Mouse (Mus musculus) A20 (cell line): ENCODE measurements around the gene Utp11.

Experiments used
- DNase-seq: peaks from one replicate; pipeline ENCODE4 v3.0.0-alpha.2; 2011; ENCODE audit warnings: low read depth, low spot score

Gene Utp11

DNA sequence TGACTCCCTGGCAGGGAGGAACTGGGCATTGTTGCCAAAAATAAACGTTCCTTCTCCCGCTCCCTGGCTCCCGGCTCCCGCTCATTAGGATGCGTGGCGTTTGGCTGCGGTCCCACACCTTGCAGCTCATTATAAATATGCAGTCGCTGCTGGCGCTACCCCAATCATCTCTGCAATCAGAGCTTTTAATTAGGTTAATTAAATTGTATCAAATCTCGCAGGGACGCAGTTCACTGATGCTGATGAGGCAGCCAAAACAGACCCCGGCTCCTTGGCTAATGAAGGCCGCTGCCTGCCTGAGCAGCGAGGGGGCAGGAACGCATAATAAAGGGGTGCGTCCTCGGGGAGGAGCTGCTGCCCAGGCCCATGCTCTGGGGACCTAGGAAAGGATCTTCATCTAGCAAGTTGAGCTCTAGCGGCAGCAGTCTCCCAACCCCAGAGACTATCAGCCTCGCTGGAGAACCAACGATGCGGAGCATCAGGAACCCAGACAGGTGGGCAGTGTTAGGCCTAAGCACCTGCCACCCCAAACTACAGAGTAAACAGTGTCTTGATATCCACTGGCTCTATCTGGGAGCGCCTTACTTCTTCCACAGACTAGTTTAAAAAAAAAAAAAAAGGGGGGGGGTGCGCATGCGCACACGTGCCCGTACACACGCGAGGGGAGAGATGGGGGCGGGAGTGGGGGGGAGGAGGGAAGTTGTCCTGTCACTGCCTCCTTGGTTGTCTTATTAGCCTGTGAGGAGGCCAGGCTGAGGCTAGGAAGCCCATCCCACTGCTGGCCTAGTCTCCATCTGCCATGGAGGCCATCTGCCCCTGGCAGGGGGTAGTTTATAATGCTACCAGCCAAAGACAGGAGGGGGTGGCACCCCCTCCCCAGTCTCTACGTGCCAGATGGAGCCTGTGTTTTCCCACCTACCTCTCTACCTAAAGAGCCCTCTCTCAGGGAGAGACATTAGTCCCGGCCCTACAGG is 20.8 kb downstream of the Utp11 start:
- no peak for DNase-seq

DNA sequence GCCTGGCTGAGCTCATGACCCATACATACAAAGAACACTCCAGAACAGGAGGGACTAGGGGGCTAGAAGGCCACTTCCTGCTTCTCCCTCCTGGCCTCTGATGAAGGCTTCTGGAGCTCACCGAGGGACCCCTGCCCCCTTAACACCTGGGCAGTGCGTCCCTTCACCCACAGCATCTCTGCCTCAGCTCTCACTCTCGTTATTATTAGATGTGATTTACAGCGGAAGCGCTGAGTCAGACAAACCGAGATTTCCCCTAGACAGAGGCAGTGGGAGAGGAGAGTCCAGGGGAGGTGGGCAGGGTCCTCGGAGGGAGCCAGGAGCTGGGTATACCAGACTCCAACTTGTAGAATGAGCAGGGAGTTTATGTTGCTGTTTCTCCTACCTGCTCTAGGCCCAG is 21.8 kb downstream of the Utp11 start:
- DNase-seq: peak; percentile 49

DNA sequence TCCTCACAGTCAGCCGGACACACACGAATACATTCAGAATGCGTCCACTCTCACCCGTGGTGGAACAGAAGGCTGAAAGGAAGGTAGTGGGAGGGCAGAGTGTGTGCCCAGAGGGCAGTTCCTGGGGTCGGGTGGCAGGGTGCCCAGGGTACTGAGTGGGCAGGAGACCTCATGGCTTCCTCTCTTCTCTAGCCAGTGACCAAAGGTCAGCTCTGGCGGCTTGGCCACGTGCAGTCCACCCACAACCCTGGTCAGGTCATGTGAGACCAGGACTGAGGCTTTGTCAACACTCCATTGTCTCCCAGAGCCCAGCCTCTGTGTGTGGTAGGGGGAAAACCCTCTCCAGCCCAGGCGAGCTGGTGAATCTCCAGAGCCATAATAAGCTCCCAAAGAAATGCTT is 23.2 kb downstream of the Utp11 start:
- no peak for DNase-seq

DNA sequence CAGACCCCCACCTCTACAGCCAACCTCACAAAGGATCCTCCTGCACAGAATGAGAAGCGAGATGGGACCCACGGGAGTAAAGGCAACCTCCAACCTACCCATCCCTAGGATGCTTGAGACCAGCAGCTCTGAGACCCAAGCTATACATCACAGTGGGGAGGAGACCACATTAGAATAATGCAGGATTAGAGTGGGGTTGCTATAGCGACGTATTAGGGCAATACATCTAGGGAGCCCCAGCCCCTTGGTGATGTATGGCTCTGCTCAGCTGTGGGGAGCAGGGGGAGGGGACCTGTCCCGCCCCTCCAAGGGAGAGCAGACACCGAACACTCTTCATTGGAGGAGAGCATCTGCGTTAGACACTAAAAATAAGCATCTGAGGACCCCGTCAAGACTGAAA is 25.3 kb downstream of the Utp11 start:
- no peak for DNase-seq

DNA sequence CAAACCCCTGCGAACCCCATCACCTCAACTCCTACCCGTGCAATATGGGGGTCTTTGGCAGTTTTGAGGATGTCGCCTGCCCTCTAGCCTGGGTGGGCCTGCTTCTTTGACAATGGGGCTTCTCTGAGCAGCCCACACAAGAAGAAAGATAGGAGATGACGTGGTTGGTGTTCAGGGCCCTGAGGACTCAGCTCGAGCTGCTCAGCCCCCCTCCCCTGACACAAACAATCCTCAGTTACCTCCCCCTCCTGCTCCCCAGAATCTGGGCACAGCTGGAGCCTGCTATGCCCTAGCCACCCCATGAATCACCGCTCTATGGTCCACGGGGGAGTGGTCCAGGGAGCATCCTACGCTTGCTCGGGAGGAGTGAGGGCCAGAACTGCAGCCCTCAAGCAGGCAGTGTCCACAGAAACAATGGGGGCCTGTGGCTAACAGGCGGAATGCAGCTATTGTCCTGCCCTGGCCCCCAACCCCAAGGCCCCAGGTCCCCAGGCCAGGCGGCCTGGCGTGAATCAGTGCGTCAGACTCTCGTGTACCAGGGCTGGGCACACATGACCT is 25.8 kb downstream of the Utp11 start:
- no peak for DNase-seq

DNA sequence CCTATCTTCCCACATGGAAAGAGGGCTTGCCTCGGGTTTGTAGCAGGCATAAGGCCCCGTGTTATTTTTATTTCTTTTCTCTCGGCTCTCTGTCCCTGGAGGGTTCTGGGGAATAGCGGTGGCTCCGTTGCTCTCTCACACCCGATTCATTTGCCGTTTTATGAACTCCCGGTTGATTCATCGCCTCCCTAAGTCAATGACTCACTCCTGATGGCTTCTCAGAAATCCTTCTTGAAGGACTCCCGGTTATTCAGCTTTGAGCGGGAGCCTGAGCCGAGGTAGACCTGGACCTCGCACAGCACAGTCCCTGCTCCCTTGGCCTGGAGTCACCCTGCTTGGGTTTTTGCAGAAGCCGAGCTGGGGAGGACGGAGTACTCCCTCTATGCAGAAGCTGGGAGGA is 28.8 kb downstream of the Utp11 start:
- DNase-seq: no peak

DNA sequence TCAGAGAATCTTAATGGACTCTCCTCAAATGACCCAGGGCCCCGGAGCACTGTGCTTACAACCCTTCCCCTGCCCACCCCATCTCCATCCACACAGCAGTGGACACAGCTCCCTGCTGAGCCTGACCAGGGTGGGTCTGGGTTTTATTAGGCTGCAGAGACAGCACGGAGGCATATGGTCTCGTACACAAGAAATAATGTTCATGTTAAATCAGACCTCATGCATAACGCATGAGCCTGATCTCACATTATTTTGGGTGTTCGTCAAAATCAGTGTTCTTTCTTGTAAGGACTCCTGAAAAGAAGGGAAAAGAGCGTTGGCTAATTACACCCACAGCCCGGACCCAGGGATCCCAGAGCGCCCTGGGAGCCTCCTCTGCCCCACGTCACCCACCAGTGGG is 29.2 kb downstream of the Utp11 start:
- DNase-seq: no peak

DNA sequence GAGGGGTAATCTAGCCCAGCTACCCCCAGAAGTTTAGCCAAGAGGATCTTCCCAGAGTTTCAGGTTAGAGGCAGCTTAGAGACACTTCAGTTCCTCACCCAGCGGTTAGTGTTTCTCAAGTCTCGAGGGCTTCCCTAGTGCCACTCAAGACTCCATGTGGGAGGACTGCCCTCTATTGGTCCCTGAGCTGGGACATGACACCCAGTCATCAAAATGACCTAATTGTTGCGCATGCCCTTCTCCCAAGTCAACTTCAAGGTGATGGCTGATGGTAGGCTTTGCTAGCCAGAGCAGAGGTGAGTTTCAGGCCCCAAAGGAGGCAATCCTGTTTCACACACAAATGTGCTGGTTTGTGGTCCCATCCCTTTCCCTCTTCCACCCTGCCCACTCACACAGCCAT is 30.4 kb downstream of the Utp11 start:
- no peak for DNase-seq

DNA sequence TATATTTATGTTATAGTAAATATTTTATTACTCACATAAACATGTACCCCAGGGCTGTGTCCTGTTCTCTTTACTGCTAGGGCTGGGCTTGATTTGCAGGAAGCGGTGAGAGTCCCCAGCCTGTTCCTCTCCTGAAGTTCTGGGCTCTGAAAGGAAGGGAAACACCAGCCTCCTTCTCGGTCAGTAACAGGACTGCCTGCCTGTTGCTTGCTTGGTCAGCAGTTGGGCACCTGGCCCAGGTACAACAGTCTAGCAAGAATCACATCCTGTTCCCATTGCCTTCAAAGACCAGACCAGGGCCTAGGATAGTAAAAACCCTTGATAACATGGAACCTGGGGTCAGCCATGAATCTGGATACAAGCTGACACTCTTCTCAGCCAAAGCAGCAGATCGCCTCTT is 32.8 kb downstream of the Utp11 start:
- no peak for DNase-seq

DNA sequence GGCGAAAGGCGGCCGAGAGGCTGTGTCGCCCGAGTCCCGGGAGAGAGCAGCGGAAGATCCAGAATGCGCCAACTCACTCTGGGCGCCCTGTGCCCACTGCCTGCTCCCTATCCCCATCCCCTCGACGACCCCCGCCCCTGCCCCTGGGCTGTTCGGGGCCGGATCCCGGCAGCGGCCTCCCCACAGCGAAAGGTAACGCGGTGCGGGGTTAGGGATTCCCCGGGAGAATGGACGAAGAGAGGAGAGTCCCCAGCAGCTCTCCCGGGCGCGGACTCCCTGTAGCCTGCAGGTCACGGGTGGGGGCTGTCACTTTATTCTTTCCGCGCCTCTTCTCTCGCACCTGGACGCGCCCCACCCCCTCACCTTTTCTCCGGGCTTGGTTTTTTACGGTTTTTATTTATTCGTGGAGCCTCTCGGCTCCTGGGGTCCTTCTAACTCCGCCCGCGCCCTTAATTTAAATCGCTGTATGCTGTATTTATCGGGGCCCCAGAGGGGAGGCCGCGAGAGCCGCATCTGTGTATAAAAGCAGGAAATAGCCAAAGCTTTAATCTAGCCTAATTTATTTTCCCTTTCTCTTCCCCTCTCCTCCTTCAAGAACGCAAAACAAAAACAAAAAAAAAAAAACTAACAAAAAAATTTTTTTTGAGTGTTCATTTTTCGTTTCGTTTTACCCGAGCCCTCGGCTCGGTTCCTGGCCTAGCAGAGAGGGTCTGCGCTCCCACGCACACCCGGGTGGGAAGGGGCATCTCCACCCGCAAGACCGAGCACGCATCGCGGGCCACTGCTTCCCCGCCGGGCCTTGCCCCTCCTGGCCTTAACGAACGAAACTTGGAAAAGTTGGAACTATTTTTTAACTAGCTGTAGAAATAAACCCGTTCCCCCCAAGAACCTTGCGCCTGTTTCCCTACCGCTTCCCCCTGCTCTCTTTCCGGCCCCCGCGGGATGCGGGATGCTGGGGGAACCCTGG is 33.9 kb downstream of the Utp11 start:
- no peak for DNase-seq

DNA sequence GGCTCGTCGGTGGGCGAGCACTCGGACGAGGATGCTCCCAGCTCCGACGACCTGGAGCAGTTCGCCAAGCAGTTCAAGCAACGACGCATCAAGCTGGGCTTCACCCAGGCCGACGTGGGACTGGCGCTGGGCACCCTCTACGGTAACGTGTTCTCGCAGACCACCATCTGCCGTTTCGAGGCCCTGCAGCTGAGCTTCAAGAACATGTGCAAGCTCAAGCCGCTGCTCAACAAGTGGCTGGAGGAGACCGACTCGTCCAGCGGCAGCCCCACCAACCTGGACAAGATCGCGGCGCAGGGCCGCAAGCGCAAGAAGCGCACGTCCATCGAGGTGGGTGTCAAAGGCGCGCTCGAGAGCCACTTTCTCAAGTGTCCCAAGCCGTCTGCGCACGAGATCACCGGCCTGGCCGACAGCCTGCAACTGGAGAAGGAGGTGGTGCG is 35.0 kb downstream of the Utp11 start:
- DNase-seq: no peak

DNA sequence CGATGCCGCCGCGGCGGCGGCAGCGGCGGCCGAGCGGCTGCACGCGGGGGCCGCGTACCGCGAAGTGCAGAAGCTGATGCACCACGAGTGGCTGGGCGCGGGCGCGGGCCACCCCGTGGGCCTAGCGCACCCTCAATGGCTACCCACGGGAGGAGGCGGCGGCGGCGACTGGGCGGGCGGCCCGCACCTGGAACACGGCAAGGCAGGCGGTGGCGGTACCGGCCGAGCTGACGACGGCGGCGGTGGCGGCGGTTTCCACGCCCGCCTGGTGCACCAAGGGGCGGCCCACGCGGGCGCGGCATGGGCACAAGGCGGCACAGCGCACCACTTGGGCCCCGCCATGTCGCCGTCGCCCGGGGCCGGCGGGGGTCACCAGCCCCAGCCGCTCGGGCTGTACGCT is 35.6 kb downstream of the Utp11 start:
- no peak for DNase-seq

DNA sequence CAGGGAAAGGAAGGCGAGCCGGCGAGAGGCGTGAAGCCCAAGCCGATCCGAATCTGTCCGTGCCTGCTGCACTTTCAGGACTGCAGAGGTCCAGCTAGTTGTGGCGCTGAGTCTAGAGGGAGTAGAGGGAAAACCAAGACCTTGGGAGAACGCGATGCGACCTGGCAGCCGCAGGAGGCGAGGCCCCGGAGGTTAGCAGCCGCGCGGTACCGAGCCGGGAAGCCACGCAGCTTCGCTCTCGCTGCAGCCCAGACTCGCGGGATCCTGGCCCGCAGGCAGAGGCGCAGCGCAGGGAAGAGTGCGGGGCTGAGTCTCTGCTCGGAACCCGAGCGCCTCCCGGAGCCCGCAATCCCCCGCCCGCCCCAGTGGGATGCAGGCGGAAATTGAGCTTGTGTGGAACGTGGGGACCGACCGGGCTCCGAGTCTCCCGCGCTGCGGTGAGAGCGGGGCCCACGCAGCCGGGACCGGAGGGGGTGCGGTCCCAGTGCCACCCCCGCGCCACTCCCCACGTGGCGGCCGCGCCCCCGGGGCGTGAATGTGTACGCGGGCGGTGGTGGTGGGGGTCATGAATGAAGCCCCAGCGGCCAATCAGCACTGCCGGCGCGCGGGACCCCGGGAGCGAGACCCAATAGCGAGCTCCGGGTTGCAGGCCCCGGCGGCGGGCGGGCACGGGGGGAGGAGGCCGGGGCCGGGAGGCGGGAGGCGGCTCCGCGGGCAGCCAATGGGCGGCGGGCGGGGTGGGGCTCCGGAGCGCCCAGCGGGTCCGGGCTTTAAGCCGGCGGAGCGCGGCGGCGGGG is 36.3 kb downstream of the Utp11 start:
- no peak for DNase-seq

DNA sequence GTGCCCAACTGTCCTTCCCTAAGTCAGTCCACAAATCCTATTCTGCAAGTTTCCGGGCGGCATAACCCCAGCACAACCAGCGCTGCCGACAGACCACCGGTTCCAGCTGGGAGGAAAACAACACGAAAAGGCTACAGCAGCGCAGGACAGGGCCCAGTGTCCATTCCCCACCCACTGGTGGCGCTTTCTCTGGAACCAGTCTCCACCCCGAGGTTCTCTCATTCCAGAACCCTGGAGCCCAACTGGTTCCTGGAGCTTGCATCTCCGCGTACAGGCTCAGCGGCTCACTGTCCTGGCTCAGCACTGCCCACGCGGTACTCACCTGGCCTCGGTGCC is 36.9 kb downstream of the Utp11 start, which contains the start of gene Pou3f1:
TSS of gene Pou3f1 (plus strand) at position 290 of the 336 bp plus-strand sequence.
- DNase-seq: no peak

DNA sequence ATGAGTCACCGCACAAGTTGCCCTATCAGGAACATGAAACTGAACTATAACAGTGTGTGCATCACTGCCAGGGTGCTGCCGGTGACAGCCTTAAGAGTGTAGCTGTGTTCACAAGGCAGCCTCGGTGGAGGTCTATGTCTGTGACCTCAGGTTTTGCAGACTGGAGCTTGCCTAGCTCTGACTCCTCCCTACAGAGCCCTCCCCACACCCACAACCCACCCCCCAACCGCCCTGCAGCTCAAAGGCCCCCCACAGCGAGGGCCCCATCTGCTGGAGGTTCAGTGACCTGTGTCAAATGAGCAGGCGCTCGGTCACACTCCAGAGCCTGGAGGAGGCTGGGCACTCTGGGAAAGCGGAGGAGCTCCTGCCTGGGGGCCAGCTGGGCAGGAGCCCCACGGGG is 40.5 kb downstream of the Utp11 start:
- DNase-seq: peak; percentile 64

DNA sequence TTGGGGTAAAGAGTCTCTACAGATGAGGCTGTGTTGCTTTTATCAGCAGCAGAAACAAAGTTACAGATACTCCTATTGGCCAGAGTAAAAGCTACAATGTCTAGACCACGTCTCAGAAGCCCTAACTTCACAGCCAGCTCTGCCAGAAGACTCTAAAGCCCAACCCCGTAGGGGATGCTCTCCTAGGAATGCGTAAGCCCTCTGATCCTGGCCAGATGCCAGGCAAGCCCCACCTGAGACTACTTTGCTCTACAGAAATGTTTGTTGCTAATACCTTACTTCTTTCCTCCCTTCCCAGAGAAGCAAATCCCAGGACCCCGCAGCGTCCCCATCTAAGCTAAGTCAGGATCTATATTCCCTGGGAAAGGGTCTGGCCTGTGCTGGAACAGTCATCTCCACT is 45.5 kb downstream of the Utp11 start:
- DNase-seq: no peak

DNA sequence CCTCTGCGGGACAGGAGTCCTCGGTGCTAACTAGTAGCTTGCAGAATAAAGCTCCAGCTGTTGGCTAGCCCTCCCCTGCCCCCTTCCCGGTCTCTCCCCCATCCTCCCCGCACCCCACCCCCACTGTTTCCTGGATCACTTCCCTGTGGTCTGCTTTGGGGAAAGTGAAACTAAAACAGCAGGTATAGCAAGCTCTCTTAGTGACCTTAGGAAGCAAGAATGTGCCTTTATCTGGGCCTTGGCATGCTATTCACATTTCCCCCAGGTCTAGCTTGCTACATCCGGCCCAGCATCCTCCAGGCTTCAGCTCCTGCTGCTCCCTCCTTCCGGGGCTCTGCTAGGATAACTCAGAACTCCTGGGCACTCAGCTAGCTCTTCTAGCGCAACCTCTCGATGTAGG is 46.8 kb downstream of the Utp11 start:
- DNase-seq: no peak

DNA sequence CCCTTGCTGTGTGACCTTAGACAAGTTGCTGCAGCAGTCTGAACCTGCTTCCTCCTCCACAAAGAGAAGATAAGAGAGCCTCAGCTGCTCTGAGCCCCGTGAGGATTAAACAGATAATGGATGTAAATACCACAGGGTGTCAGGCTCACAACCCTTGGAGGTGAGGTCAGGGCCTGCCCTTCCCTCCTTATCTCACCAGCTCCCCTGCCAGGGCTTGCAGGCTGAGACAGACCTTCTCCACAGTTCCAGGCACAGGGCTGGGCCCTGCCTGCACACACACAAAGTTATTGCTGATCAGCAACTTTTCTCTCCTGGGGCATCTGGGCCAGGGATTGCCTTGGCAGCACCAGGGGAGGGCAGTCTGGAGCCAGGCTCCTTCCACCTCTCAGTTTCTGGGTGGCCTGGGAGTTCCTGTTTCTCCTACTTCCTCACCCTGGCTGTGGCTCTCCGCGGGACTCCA is 48.4 kb downstream of the Utp11 start:
- peak; percentile 17 for DNase-seq

DNA sequence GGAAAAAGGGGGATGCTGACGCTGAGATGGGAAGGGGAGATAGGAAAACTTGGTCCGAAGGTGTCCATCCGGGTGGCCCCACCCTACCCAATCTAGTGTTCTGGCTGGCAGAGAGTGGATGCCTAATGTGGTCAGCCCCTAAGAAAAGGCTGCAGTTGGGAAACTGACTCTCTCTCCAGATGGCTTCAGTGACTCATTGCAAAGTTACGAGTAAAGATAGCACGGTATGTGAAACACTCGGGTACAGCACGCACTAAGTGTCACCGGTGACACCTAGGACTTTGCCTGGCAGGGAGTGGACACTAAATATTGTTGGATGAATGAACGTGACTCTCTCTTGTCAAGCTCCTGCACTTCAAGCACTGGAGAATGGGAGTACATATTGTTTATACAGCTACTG is 49.5 kb downstream of the Utp11 start:
- DNase-seq: no peak

DNA sequence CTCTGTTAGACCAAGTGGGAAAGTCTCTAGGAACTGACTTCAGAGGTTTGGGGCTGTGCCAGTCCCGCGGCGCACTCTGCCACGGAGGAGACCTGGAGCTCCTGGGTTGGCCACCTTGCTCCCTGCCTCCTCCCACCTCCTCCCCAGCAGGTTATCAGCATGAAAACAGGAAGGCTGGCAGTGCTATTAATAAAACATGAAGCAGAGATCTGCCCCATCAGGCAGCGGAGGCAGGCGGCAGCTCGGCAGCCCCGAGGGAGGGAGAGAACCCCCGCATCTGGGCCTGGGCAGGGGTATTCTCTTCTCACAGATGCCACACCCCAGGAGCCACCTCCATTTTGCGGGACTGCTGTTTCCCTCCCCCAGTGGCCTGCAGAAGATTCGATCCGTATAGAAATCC is 53.7 kb downstream of the Utp11 start:
- no peak for DNase-seq

DNA sequence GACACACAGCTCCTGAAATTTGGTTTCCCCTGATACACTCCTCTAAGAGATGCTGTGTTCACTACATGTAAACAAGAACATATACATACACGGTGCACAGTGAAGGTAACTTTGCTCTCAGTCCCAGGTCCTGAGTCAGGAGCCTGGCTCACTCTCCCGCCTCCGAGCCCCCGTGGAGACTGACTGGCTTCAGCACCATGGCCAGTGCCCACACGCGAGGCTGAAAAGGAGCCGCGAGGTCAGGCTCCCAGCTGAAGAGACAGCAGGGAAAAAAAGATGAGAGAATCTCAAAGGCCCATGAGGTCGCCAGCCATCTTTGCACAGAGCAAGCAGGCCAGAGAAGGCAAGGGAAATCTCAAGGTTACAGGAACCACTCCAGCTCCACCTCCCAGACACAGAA is 60.1 kb downstream of the Utp11 start:
- DNase-seq: no peak
